Mouse (Mus musculus) C2C12 (cell line): Measurements from ENCODE around the gene Gm10718.
"Not testable (repeated sequence)": the region's sequence is repeated elsewhere in the genome, so short reads cannot be mapped to it uniquely, and the experiment has no call there.

Experiments
- CEBPB ChIP-seq: IDR thresholded peaks from one replicate; pipeline ENCODE4 v1.6.1; 2011; ENCODE audit warnings: low read depth, mild to moderate bottlenecking, control low read depth, moderate library complexity
- CTCF ChIP-seq: IDR thresholded peaks from one replicate; pipeline ENCODE4 v1.5.1; 2011; ENCODE audit not compliant: control insufficient read depth, insufficient read depth, insufficient read length
- MAX ChIP-seq: IDR thresholded peaks from one replicate; pipeline ENCODE4 v1.6.1; 2011; ENCODE audit warnings: mild to moderate bottlenecking, control low read depth

DNA sequence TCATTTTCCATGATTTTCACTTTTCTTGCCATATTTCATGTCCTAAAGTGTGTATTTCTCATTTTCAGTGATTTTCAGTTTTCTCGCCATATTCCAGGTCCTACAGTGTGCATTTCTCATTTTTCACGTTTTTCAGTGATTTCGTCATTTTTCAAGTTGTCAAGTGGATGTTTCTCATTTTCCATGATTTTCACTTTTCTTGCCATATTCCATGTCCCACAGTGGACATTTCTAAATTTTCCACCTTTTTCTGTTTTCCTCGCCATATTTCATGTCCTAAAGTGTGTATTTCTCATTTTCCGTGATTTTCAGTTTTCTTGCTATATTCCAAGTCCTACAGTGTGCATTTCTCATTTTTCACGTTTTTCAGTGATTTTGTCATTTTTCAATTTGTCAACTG lies 7.5 kb upstream of the Gm10718 start:
- not testable (repeated sequence) for TF ChIP-seq CTCF, CEBPB, MAX
